Mouse (Mus musculus) midbrain, postnatal 0 days (tissue): Measurements from ENCODE around the gene Ssna1. TPM values are rescaled to one million over a fixed set of nuclear protein-coding genes. Genes with fewer than 3 reads are reported as not detected.

Experiments
- ATAC-seq: fragments of 200-750 bp; cut with Nextera tagmentation; 2 replicates; pipeline ENCODE4 v1.8.0; 2017; ENCODE audit warnings: moderate number of reproducible peaks, mild to moderate bottlenecking, moderate TSS enrichment, moderate library complexity; ENCODE audit not compliant: low FRiP score
- DNase-seq: peaks from one replicate; pipeline ENCODE4 v3.0.0-alpha.2; 2015; ENCODE audit warnings: low spot score
- H3K27ac ChIP-seq: fragments of 300-500 bp; sonication (generic); 2 replicates; pipeline ENCODE4 v1.5.1; 2014; ENCODE audit warnings: low read depth, mild to moderate bottlenecking, low read length, mixed read lengths
- H3K27me3 ChIP-seq: fragments of 300-500 bp; sonication (generic); 2 replicates; pipeline ENCODE4 v1.6.1; 2014; ENCODE audit warnings: low read length, control low read depth, mixed read lengths; ENCODE audit not compliant: insufficient read depth
- H3K36me3 ChIP-seq: fragments of 300-500 bp; sonication (generic); 2 replicates; pipeline ENCODE4 v1.6.1; 2014; ENCODE audit warnings: low read length, control low read depth, mixed read lengths; ENCODE audit not compliant: insufficient read depth
- H3K4me1 ChIP-seq: fragments of 300-500 bp; sonication (generic); 2 replicates; pipeline ENCODE4 v1.6.1; 2014; ENCODE audit warnings: mild to moderate bottlenecking, control low read depth, antibody characterized with exemption, low read length, mixed read lengths; ENCODE audit not compliant: insufficient read depth
- H3K4me2 ChIP-seq: fragments of 300-500 bp; sonication (generic); 2 replicates; pipeline ENCODE4 v1.6.1; 2014; ENCODE audit warnings: low read depth, mild to moderate bottlenecking, low read length, mixed read lengths; ENCODE audit not compliant: poor library complexity, severe bottlenecking
- H3K4me3 ChIP-seq: fragments of 300-500 bp; sonication (generic); 2 replicates; pipeline ENCODE4 v1.5.1; 2014; ENCODE audit warnings: low read depth, mild to moderate bottlenecking, low read length, moderate library complexity
- H3K9ac ChIP-seq: fragments of 300-500 bp; sonication (generic); replicated peaks from 2 replicates; pipeline ENCODE4 v1.6.1; 2014; ENCODE audit warnings: mild to moderate bottlenecking, low read length, moderate library complexity, mixed read lengths; ENCODE audit not compliant: poor library complexity, severe bottlenecking
- H3K9me3 ChIP-seq: fragments of 300-500 bp; sonication (generic); 2 replicates; pipeline ENCODE4 v1.6.1; 2016; ENCODE audit warnings: low read length, control low read depth
- CTCF ChIP-seq: IDR thresholded peaks from 2 replicates; pipeline ENCODE4 v1.5.1; 2016; ENCODE audit warnings: antibody characterized with exemption, mild to moderate bottlenecking
- WGBS: fragments of 180-500 bp; shearing (Covaris S2); extraction: QIAGEN DNeasy Blood & Tissue Kit; methylation state at CpG from one replicate; pipeline ENCODE4 v1.1.7; 2014; 5-methylcytosine and 5-hydroxymethylcytosine counted together
- polyA plus RNA-seq: library from polyadenylated mRNA; unstranded; fragments of >200 nt; fragmentation: Nextera tagmentation; extraction: Ambion mirVana; gene quantifications from 2 replicates; pipeline ENCODE4 v1.2.1, GENCODE M21; 2015
- total RNA-seq: library from RNA; depleted of rRNA; stranded (reverse); fragments of >200 nt; gene quantifications from 2 replicates; pipeline ENCODE4 v1.2.3, GENCODE M21; 2014

Ssna1 gene
- total and polyA plus RNA-seq, 2 experiments from 2014 or later, result 71.7 to 158 TPM

GRCm38 (mm10) chr2:25246183-25247072, 25.8 kb downstream of the Ssna1 start, which contains the start of gene AL732309.1:
TSS of gene AL732309.1 (minus strand) at chr2:25246863.
- no peak within 1 kb of the TSS for H3K27ac ChIP-seq
- 94% methylated on average over 9 of the region's 10 CpGs for WGBS
- peaks cover 8% of the 10 kb centered on the region; the same call in 1 of the 2 replicates for H3K4me1 ChIP-seq
- no peak within 1 kb of the TSS for H3K9ac ChIP-seq
- H3K9me3 ChIP-seq, result no peaks in the 10 kb centered on the region
- no peaks in the 10 kb centered on the region for H3K27me3 ChIP-seq
- H3K36me3 ChIP-seq, result peaks cover 32% of the 10 kb centered on the region
- H3K4me3 ChIP-seq, result no peak within 1 kb of the TSS
- no peak for TF ChIP-seq CTCF
- no peak for DNase-seq
- no peak for ATAC-seq
- no peak within 1 kb of the TSS for H3K4me2 ChIP-seq

DNA sequence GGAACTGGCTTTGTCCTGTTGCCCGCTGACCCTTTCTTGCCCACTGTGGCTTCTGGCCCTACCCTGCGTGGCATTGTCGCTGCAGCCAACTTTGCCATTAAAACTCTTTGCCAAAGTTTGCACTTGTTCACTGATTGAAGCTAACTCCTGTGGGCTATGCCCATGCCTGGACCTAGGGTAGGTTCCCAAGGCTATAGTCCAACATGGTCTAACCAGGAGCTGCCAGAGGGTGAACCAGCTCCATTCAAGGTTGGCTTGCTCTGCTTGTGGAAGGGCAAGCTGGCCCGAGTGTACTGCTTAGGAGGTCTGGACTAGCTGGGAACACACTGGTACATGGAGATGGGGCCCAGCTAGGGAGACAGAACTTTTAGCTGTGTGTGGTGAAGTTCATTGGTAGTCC, 28.1 kb downstream of the Ssna1 start:
- Histone ChIP-seq H3K36me3 (peaks cover 25% of the 10 kb centered on the region), H3K4me1 (peaks cover 9% of the 10 kb centered on the region; the same call in 1 of the 2 replicates), H3K4me3 (no peak overlapping the region), H3K27me3 (no peaks in the 10 kb centered on the region), H3K27ac (no peak overlapping the region), H3K9me3 (no peaks in the 10 kb centered on the region), H3K9ac (no peak overlapping the region), H3K4me2 (no peak overlapping the region)
- no peak for ATAC-seq
- no peak for DNase-seq
- WGBS, result 88% methylated on average over 4 of the region's 4 CpGs
- no peak for TF ChIP-seq CTCF

DNA sequence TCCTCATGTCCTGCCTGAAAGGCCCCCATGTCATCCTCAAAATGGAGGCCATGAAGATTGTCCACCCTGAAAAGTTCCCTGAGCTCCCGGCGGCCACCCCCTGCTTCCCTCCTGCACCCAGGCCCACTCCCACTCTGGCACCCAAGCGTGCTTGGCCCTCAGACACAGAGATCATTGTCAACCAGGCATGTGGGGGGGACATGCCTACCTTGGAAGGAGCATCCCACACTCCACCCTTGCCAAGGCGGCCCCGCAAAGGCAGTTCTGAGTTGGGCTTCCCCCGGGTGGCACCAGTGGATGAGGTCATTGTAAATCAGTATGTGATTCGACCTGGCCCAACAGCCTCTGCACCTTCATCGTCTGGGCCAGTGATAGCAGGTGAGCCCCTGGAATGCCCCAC, 28.9 kb downstream of the Ssna1 start:
- Histone ChIP-seq H3K27me3 (no peaks in the 10 kb centered on the region), H3K36me3 (peaks cover 24% of the 10 kb centered on the region), H3K4me2 (peak overlapping the region; percentile 94), H3K4me3 (peak overlapping the region; percentile 75), H3K9me3 (no peaks in the 10 kb centered on the region), H3K9ac (peak overlapping the region; percentile 87), H3K27ac (no peak overlapping the region), H3K4me1 (peaks cover 9% of the 10 kb centered on the region; the same call in 1 of the 2 replicates)
- TF ChIP-seq CTCF, result no peak
- WGBS, result 85% methylated on average over 8 of the region's 8 CpGs
- no peak for DNase-seq
- no peak for ATAC-seq

- peak; percentile 60 for ATAC-seq
- Histone ChIP-seq H3K9me3 (no peaks in the 10 kb centered on the region), H3K36me3 (peaks cover 17% of the 10 kb centered on the region), H3K27ac (peak within 1 kb of the TSS; percentile 80), H3K4me2 (peak within 1 kb of the TSS; percentile 94), H3K27me3 (no peaks in the 10 kb centered on the region), H3K4me1 (peaks cover 9% of the 10 kb centered on the region; the same call in 1 of the 2 replicates), H3K9ac (peak within 1 kb of the TSS; percentile 87), H3K4me3 (peak within 1 kb of the TSS; percentile 75)
- TF ChIP-seq CTCF, result no peak
- 2% methylated on average over 42 of the region's 59 CpGs for WGBS
- DNase-seq, result peak; percentile 57
Observed at GRCm38 (mm10) chr2:25242101-25242506, 30.1 kb downstream of the Ssna1 start, which contains the start of the genes Rnf208 and Cysrt1. TSS of gene Rnf208 (plus strand) at chr2:25242255. TSS of gene Cysrt1 (minus strand) at chr2:25242452.

- 14% methylated on average over 6 of the region's 6 CpGs for WGBS
- Histone ChIP-seq H3K36me3 (peaks cover 17% of the 10 kb centered on the region), H3K4me1 (peaks cover 9% of the 10 kb centered on the region; the same call in 1 of the 2 replicates), H3K27me3 (no peaks in the 10 kb centered on the region), H3K4me3 (peak overlapping the region; percentile 75), H3K9me3 (no peaks in the 10 kb centered on the region), H3K9ac (peak overlapping the region; percentile 87), H3K27ac (peak overlapping the region; percentile 80), H3K4me2 (peak overlapping the region; percentile 94)
- DNase-seq (no peak), ATAC-seq (peak; percentile 47; the same call in 1 of the 2 replicates)
- no peak for TF ChIP-seq CTCF
Observed at GRCm38 (mm10) chr2:25241438-25241775, 30.8 kb downstream of the Ssna1 start.
